Mouse (Mus musculus) liver, adult 2 months (tissue): Measurements from ENCODE around the gene Arhgap8.

Experiments used
- CTCF ChIP-seq: fragments of 200-500 bp; IDR thresholded peaks from 2 replicates; pipeline ENCODE4 v1.5.1; 2011; ENCODE audit warnings: low read depth, low read length, control low read depth
- POLR2A ChIP-seq: fragments of 200-500 bp; IDR thresholded peaks from 2 replicates; pipeline ENCODE4 v1.6.1; 2011; ENCODE audit warnings: low read length, control low read depth; ENCODE audit not compliant: insufficient read depth; ENCODE audit errors: extremely low read depth

DNA sequence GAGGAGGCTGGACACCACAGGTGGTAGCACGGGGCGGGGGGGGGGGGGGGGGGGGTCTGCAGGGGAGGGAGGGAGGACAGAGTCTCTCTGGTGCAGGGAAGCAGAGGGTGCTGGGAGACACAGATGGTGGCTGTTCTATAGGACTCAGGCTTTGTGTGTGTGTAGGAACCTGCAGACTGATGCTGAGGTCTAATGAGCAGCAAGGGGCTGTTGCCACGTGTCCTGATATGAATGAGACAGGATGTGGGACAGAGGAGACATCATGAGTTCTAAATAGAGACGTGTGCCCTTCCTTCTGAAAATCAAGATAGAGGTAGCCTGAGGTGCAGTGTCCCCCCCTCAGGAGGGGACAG, 17.1 kb downstream of the Arhgap8 start:
- no peak for TF ChIP-seq CTCF
- no peak for TF ChIP-seq POLR2A
